Mouse (Mus musculus): Measurements from ENCODE around the gene Afap1l2.

The Afap1l2 gene

DNA sequence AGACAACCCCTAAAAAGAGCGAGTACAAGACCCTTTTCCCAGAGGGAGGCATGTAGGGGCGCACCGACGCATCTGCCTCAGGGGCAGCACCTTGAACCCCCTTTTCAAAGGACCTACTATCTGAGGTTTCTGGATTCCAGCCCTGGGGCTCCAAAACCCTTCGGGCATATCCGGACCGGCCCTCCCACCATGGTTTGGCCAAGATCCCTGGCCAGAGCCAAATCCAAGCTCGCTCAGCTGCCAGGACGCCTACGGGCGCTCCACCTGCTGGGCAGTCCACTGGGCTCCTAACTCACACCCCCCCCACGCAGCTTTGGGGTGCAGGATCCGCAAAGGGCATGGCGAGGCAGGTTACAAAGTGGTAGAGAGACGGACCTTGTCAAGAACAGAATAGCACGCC is 737 bp downstream of the Afap1l2 start:
- DNase-seq (ENCODE audit: low spot score), result no peak

DNA sequence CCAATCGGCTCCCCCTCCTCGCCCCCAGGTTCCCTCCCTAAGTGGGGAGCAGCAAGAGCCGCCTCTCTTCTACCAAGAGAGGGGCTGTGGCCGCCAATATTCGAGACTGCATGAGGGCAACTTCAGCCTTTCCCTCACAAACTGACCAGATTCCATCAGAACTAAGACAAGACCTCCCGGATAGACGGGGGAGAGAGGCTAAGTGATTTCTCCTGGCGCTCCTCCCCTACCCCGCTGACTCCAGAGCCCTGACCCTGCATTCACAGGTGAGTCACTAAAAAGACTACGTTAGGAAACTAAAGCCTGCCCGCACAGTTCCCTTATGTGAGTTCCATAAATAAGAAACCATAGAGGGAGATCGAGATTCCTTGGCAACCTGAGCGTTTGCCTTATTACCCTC is 1.2 kb downstream of the Afap1l2 start:
- DNase-seq (ENCODE audit: low spot score), result no peak

DNA sequence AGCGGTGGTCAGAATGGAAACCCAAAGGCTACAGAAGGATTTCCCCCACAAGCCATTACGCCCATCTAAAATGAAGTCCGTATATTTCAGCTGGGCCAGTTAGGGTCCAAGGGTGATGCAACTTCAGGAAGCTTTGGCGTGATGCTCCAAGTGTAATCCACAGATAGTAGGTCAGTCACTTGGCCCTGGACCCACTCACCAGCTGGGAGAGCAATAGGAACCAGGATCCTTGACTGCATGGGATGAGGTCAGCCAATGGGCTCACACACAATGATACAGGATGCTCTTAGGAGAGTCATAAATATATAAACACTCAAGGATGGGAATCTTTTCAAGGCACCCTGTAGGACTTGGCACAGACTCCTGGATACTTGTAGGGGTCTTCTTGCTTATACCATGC is 3.0 kb downstream of the Afap1l2 start:
- no peak for DNase-seq (ENCODE audit: low spot score)

DNA sequence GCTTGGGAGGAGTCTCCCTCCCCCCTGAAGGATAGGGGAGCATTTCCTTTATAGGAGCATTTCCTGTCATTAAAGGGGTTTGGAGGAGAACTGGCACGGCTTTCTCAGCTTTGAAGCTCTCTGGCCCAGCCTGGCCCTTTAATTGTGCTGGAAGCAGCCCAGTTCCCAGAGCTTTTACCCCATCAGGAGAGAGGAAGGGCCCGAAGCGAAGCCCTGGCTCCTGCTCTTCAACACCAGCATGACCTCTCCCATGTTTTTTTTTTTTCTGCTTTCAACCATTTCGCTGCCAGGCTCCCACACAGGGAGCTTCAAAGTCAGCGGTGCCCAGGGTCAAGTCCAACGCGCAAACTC is 4.6 kb downstream of the Afap1l2 start:
- no peak for DNase-seq (ENCODE audit: low spot score)

DNA sequence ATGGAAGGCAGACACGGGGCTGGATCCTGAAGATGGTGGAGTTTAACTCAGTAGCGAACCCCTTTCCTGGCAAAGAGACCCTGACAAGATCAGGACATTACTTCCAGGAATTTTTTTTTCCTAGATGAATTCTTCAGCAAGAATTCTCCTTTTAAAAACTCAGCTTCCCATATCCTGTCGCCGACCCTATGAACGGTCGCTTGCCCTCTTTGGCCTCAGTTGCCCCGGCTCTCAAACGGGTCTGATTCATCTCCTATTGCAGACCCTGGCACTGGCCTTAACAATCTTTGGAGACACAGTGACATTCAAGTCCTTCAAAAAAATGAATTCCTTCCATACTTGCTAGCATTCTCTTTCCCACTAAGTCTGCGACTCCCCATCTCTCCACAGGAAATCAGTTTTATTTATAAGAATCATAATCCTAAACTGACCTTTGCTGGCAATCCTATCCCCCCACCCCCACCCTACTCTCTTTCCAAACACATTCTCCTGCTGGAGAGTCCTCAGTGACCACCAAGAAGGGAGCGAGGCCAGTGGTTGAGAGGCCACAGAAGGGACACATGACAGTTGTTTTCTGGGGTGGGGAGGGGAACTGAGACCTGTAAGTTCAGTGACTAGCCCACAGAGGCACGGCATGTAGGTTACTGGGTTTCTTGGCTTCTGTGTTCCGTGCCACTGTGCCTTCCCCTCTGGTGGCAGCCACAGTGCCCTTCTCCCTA is 5.1 kb downstream of the Afap1l2 start:
- DNase-seq (ENCODE audit: low spot score), result no peak

DNA sequence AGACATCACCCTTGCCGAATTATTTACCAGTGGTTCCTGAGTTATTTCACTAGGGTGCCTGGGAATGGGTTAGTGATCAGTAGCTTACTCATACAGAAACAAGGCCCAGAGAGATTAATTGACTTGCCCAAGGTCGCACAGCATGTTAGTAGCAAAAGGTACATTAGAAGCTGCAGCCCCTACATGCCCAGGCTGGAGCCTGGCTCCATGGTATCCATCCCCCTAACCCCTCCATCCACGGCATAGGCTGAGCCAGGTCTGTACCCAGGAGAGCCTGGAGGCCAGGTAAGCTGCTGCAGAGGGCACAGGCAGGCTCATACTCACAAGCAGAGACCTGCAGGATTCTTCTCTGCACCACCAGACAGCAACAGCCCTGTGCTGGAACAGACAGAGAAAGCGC is 6.1 kb downstream of the Afap1l2 start:
- no peak for DNase-seq (ENCODE audit: low spot score)

DNA sequence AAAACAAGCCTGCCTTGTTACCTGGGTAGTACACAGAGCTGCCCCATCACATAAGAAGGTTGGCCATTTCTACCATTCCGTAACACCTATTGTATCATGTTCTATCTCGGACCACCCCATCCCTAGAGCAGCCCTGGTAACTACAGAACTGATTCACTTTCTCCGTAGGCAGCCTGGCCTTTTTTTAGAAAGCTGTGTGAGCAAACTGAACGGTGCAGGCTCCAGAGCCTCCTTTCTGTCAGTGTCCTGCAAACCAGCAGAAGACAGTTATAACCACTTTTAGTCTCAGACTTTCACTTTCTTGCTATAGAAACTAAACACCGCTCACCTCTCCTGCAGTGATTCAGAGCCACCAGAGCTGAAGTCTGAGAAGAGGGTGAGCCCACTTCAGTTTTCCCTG is 7.4 kb downstream of the Afap1l2 start:
- DNase-seq (ENCODE audit: low spot score), result no peak

DNA sequence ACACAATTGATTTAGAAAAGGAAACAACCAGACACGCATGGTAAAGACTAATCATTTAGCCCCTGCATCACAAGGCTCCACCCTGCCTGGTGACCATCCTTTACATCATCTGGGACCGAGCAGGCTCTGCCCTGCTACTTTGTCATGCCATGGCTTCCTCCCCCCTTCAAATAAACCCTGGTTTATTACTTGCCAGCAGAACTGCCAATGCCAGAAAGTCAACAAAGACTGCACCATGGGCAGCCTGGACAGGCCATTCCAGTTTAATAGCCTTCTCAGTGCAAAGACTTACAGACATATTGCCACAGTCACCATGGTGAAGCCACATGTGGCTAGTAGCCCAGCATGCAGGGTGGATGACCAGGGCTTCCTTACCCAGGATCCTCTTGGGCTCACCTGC is 8.2 kb downstream of the Afap1l2 start:
- no peak for DNase-seq (ENCODE audit: low spot score)

DNA sequence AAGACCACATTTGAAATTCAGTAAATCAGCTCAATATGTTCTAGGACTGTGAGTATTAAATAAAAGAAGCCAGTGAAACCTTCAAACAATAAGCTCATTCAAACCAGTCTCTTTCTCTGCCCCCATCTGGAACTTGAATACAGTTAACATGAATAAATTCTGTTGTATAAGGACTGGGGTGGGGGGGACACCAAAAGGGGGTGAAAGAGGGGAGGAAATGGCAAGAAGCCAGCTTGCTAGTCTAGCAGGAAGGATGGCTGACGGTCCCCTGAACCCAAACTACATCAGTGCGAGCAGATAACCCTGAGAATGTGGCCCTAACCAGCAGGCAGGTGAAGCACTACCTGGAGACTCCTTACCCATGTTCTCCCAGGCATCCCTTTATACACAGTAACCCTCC is 9.1 kb downstream of the Afap1l2 start:
- no peak for DNase-seq (ENCODE audit: low spot score)

DNA sequence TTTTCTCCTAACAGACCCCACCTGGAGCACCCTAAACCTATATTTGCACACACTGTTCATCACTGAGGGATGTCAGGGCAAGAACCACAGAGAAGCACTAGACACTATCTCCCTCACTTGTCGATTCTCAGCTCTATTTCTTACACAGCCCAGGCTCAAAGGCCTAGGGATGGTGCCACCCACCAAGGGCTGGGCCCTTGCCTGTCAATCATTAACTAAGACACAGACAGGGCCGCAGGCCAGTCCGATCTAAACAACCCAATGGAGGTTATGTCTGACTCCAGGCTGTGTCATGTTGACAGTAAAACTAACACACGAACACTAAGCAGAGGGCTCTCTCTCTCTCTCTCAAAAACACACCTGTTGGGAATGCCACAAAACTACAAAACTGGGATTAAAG is 9.7 kb downstream of the Afap1l2 start:
- no peak for DNase-seq (ENCODE audit: low spot score)

DNA sequence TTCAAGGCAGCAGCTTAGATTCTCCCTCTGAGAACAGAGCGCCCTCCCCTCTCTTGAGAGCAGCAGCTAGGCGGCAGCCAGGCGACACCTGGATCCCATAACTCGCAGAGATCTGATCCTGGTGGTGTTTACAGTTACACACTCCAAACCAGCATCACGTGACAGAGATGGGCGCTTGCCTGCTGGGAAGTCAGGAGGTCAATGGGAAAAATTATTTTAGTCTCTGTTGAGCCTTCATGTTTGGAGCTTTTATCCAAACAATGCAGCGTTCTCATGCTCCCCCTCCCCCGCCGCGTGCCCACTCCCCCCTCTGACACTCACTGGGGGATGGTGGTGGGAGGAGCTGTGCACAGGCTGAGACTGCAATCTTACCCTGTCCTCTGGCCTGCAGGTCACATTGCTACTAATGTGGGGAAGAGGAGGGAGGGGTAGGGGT is 10.8 kb downstream of the Afap1l2 start:
- no peak for DNase-seq (ENCODE audit: low spot score)

DNA sequence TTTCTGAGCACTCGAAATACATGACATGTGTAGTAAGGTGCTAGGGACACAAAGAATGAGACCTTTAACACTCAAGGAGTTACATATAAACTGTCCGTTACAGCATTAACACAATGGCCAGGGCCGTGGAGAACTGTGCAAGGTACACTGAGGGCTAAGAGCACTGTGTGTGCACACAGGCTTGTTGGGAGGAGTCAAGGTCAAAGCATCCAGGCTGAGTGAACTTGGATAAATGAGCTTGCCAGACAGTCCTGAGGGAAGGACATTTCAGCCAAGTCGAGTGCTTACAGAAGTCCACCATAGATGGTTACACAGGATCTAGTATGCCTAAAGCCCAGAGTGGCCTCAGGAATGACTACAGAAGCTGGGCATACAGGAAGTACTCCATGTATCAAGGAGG is 12.6 kb downstream of the Afap1l2 start:
- no peak for DNase-seq (ENCODE audit: low spot score)

DNA sequence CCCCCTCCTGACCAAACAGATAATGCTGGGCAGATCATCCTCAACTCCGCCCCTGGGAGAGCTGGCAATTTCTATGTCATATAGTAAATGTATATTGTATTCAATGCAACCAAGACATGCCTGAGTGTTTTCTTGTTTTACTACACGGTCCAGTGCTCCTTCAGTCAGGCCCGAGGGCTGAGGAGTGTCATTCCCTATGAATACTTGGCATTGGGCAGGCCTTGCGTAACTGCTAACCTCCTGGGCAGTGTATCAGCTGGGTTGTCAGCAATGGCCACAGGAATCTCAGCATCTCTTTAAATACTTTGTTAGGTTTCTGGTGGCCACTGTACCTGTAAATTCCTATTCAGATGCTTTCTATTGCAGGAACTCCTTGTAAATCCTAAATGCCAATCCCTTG is 13.4 kb downstream of the Afap1l2 start:
- no peak for DNase-seq (ENCODE audit: low spot score)

DNA sequence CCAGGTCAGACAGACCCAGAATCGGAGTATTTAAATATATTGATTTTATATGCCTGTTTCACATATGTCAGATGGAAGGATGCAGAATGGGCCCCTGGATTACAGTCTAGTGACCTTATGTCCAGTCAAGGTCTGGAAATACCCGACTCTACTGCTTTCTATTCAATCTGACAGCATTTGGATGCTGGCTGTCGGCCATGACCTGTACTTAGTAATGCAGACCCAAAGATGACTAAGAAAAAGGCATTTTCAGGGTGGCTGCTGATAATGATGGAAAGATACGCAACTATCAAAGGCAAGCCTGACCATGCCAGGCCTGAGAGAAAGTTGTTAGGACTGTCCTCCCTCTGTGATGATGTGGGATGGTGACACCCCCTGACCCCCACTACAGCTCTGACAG is 14.3 kb downstream of the Afap1l2 start:
- DNase-seq (ENCODE audit: low spot score), result no peak

DNA sequence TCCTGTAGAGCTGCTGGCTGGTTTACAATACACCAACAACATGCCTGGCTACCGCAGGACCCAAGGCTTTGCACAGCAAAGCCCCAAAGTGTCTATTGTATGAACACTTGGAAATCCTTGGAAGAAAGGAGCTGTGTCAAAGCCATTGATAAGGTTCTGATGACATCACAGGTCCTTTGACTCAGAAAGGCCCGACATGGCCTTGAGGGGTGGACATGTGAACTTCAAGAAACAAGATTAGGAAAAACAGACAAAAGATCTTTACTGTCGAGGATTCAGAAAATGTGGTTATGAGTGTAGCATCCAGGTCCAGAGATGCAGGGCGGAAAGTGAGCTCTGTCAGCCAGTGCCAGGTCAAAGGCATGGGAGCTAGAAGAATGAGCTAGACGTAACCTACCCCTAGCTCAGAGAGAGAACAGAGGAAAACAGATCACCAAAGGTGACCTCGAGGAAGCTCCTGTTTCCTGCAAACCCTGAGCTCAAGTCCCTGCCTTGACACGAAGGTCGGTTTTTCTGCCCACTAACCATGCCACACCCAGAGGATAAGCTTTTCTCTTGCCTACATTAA is 15.0 kb downstream of the Afap1l2 start:
- no peak for DNase-seq (ENCODE audit: low spot score)

DNA sequence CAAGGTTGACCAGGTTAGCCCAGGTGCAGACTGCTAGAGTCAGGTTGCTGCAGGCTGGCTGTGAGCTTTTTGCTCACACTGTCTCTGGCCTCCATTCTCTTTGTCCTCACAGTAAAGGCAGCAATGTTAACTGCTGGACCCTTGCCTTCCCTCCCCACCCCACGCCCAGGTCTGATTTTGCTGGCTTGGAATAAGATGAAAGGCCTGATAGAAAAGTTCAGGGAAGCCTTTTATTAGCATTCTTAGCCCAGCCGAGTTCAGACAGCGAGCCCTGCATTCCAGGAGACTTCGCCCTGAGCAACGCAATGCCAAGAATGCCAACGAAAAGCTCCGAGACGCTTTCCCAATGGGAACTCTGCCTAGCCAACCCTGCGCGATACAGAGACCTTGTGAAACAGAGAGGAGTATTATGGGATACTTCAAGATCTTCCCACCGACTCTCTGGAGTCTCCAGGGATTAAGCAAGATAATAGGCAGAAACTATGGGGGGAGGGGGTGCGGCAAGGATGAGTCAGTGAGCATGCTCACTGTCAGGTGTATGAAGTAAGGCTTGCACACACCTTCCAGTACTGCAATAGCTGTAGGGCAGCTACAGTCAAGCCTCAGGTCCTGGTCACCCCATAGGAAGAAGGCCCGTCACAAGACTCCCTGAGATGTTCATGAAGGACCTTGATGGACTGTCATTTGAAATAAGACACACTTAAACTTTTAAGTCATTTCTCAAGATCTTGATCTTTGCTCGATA is 17.5 kb downstream of the Afap1l2 start:
- DNase-seq (ENCODE audit: low spot score), result no peak

DNA sequence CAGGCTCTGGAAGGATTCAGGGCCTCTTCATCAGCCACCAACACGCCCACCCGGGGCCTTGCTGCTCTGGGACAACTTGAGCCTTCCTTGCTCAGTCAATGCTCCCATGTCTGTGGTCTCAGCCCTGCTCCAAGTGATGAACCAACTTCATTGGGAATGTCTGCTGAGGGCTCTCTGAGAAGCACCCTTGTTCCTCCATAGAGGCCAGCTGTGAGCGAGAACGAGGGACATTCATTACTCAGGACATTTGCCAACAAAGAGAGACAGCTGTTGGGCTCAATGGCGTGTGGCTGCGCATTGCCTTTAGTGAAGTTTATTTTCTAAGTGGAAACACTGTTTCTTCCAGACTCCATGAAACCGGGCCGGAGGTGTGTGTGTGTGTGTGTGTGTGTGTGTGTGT is 18.9 kb downstream of the Afap1l2 start:
- no peak for DNase-seq (ENCODE audit: low spot score)

DNA sequence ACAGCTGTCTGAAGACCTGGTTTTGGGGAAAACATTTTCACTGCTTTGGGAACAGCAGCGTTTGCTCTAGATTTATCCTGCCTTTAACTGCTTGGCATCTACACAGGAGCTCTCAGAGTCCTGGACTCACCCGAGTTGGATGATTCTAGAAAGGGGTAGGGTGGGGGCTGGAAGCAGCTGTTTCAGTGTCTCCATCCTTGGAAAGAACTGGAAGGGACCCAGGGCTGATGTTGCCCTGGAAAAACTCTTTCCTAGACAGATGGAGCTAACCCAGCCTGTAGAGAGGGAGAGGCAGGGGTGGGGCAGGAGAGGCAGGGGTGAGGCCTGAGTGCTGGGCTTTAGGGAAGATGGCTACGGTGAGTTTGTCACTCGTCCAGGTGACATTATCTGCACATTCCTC is 23.8 kb downstream of the Afap1l2 start:
- DNase-seq (ENCODE audit: low spot score), result no peak

DNA sequence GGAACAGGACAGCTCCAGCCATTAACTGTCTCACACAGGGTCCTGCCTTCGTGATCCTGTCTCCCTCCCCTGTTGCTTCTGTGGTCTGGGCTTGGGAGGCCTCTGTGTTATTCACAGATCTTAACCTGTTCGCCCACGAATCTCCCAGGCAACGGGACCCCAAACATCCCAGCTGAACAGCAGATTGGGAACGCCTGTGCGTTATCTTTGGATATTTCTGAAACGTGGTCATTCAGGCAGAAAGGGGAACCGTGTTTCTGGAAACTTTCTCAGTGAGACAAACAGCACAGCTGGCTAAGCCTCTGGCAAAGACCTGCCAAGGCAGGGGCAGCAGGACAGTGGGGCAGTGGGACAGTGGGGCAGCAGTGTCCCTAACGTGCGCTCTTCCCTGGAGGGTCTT is 24.3 kb downstream of the Afap1l2 start:
- no peak for DNase-seq (ENCODE audit: low spot score)

DNA sequence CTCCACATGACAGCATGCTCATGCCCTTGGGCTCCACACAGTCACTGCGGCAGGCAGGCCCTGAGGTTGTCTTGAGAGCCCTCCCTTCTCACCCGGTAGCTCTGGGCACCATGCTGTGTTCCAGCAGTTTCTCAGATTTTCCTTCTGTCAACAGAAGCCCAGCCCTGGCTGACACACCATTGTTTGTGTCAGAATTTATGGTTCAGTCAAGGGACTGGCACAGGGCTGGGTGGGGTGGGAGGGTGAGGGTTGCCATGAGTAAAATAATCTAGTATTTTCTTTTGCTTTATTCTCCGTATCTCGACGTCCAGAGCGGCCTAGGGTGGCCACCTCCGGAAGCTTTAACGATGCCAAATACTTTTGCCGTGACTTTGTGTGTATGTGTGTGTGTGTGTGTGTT is 26.3 kb downstream of the Afap1l2 start:
- DNase-seq (ENCODE audit: low spot score), result no peak

DNA sequence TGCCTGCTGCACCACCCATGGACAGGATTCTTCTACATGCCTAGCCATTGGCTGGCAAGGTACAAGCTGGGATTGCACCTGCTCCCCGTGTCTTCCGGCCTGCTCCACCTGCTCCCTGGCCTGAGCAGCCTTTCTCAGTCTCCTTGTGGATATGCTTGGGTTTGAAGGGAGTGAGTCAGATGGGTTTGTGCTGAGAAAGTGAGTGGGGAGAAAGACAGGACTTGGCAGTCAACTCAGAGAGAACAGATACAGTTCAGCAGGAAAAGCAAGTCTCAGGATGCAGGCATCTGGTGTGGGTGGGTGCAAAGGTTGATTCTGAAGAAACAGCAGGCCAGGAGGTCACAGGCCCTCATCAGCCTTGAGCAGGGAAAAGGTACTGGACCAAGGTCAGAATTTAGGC is 27.2 kb downstream of the Afap1l2 start:
- no peak for DNase-seq (ENCODE audit: low spot score)

DNA sequence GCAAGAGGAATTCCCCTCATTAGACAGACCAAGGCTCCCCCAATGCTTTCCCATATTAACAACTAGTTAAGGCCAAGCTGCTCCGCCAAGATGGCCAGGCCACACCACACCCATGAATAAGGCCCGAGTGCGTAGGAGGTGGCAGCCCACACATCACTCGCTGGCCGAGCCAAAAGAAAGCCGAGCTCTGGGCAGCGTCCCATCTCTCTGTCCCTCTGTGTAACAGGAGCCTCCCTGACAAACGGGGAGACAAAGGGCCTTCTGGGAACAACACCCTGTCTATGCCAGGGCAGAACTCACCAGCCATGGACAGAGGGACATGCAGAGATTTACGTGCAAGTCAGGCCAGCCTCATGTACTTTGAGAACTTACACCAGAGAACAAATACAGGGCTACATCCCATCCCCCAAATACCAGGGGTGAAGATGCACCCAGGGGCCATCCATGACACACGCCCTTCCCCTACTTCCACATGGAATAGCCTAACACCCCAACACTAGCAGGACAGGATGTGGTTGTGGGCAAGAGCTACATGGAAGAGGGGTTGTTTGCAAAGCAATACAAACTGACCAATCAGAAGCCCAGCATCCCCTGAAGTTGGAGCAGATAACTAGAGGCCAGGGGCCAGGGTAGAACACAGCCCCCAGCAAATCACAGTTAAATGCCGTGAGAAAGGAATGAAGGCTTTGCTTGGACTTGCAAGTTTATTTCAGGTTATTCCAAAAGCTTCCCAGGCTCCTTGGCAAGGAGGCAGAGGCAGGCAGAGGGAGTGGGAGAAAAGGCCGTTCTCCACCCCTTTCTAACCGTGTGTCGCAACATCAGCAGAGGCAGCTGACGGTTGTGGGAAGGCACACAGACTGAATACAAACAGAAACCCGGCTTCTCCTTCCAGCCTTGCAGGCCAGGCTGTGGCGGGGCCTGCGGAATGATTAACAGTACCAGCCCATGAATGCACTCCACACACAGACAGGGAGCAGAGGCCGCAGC is 30.8 kb downstream of the Afap1l2 start:
- DNase-seq (ENCODE audit: low spot score), result no peak
